Mouse (Mus musculus): ENCODE results near the gene Dact1. TPM values are rescaled to one million over a fixed set of nuclear protein-coding genes. Genes with fewer than 3 reads are reported as not detected.
A peak's percentile ranks its signal among the peaks of the same experiment; 100 is the strongest.

The Dact1 gene
- total RNA-seq, 2 experiments from 2014 or later: 0.05 to 0.21 TPM

DNA sequence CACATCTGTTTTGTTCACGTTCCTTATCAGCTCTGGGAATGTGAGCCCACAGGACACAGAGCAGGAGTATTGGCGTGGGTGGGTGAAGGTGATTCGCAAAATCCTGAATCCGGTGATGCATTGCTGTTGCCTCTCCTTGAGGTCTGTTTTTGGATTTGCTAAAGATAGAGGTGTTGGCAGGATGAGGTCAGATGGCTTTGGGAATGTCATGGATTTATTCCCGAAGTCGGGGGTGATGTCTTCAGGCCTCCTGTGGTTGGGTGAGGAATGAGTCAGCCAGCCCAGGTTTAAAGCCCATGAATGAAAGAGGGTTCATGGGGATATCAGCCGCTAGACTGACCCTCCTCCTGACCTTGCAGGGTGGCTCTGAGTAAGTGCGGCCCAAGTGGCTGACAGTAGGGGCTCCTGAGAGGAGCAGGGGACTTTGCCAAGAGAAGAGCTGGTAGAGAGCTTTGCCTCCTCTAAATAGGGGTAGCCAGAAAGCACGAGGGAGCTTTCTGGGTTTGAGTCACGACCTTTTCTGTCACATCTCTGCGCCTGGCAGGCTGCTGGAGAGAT, 27.4 kb downstream of the Dact1 start:
- ATAC-seq (replicated peaks; ENCODE audit: poor library complexity): no peak

DNA sequence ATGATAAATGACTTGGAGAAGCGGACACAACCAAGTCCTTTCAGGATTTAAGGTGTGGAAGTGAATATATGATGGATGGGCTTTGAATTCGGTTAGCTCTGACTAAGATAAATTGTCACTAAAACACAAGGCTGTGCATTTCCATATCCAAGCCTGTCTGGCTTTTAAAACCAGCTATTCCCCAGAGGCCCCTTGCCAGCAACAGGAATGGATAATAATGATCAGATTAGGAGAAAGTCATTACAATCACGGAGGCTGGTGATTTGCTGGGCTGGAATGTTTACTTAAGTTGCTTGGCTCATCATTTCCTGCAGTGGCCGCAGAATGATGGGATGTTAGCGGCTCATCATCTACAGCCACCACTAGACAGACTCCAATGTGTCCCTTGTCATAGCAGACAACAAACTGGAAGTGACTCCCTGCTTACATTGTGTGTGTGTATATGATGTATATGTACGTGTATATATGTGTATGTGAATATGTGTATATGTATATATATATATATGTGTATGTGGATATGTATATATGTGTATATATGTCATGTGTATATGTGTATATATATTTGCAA, 28.3 kb downstream of the Dact1 start:
- no peak for ATAC-seq (replicated peaks; ENCODE audit: poor library complexity)

DNA sequence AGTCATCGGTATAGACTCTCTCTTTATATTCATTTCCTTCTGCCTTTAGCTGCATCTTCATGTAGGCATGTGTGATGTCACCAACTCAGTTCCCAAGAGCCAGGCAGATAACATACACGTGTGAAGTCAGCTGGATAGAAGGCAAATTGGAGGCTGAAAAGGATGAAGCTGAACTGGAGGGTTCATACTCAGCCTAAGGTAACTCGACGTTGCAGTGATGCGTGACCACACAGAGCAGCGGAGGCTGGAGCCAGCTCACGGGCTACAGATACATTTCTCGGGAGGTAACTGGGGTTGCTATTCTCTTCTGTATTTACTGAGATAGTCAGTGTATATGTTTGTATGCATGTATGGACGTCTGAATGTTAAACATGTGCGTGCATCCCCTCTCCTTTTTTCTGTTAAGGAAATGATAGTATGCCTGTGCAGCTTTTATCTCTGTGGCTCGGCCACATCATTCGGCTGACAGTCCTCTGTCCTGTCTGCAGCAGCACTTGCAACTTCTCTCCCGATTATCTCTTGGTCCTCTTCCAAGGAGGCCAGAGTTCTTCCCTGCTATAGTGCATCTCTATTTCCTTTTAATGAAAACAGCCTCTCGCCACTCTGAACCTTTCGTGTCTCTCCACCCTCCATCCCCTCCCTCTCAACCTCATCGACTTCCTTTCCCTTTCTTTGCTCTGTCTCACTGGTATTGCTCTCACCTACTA, 29.6 kb downstream of the Dact1 start:
- no peak for ATAC-seq (replicated peaks; ENCODE audit: poor library complexity)

DNA sequence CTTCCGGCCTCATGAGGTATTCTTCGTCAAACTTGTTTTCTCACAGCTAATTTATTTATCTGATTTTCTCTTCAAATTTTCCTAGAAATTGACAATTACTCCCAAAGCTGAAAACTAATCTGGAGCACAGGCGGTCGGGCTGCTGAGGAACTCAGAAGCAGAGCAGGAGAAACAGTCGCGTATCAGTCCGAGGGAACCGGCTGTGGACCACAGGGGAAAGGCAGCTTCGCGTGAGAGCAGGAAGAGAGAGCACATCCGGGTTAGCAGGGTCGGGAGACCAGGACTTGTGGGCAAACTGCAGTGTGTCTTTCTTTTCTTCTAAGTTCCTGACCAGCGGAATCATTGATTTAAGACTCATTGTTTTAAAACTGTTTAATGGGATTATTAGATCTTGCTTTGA, 32.7 kb downstream of the Dact1 start:
- ATAC-seq (replicated peaks; ENCODE audit: poor library complexity): peak; percentile 64

DNA sequence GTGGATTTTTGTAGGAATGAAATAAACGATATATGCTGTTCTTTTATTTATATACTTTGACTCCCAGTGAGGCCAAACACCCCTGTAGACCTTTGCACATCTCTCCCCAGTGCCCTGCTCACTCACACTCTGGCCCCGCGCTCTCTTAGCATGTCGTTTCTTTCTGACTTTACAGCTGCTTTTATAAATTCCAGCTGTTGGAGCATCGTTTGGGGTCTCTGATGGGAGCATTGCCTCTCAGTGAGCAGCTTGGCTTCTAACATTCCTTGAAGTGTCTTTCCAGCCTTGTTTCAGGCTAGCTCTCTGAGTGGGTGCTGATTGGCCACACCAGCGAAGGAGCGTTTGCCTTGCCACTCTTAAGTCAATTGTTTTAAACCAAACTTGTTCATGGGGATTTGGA, 35.8 kb downstream of the Dact1 start:
- ATAC-seq (replicated peaks; ENCODE audit: poor library complexity): no peak

DNA sequence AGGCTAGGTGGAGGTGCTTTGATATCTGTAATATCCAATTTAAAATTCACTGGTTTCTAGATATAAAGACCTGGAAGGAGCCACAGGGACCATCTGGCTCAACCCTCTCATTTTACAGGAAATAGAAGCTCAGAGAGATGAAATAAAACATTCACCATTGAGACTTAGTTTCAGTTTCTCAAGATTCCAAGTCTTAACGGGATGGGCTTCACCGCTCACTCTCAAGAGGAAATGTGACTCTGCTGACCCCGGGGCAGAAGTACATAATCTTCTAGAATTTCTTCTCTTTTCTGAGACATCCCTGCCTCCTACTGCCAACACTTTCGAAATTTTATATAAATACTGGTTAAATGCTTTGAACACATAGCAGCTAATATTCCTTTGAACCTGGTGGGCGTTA, 36.4 kb downstream of the Dact1 start:
- no peak for ATAC-seq (replicated peaks; ENCODE audit: poor library complexity)

DNA sequence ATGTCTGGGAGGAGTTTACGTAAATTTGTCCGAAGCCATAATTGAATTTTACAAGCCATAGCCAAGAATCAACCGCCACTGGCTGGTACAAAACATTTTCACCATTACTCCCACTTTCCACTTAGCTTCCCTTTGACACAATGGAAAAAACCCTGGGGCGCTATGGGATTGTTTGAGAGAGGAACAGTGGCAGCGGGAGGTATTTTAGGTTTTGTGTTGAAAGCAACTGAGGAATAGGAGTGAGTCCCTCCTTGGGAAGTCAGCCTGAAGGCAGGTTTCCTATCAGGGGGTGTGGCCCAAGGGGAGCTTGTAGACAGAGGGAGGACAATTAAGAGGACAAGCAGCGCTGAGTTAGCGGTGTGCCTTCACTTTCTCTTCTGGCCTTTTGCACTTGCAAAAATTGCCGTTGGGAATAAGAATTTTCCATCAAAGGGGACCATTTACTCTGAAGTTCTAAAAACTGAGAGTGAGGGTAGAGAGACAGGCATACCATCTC, 38.8 kb downstream of the Dact1 start:
- no peak for ATAC-seq (replicated peaks; ENCODE audit: poor library complexity)

DNA sequence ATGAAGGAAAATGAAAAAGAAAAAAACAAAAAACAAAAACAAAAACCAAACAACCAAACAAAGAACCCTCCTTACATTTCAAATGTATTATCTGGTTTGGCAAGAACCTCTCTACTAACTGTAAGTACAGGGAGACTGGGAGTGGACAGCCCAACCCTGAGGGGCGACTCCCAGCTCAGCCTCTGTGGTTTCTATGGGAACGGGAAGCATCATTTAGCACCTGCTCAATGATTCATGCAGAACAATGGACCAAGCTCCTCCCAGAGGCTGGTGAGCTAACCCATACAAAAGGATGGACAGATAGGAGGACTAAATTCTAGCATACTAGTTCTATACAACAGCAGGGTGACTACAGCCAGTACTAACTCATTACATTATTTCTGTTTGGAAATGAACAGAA, 40.4 kb downstream of the Dact1 start:
- no peak for ATAC-seq (replicated peaks; ENCODE audit: poor library complexity)

DNA sequence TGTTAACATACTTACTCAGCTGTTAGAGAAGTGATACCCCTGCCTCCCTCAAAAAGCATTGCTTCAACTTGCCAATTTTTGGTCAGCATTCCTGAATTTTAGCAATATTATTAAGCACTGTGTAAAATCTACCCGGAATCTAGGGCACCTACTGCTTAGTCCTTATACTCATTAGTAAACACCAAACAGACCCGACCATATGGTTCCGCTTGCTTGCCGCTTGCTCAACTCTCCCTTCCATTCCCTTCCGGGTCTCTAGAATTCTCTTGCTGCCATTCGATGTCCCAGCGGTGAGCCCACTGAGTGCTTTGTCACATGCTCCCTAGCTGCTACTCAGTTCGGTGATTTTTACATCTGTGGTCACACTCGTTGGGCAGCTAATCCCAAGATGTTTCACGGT, 45.0 kb downstream of the Dact1 start:
- ATAC-seq (replicated peaks; ENCODE audit: poor library complexity): no peak

DNA sequence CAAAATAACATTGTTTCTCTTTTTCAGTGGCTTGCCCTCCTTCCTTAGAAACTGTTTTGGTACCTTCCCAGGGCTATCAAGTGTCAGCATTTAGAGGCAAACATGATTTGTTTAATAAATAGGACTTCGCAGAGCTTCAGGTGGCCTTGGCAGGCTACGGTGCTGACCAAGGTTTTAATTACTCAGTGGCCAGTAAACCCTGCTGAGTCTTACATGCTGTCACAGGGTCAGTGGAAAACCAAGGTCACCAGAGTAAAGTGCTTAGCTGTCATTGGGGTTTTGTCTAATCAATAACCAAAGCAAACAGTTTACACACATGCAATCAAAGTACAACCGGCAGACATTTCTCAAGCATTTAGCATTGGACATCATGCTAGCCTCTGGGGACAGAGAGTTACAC, 45.4 kb downstream of the Dact1 start:
- ATAC-seq (replicated peaks; ENCODE audit: poor library complexity): no peak

DNA sequence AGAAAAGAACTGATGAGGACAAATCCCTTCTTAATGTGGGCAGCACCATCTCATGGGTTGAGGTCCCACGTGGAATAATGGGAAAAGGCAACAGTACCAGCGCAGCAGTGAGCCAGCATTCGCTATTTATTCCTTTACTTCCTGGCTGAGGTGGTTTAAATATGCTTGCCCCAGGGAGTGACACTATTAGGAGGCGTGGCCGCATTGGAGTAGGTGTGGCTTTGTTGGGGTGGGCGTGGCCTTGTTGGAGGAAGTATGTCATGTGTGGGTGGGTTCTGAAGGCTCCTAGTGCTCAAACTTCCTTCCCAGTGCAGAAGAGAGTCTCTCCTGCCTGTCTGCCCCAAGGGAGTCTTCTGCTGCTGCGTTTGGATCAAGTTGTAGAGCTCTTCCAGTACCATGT, 51.9 kb downstream of the Dact1 start:
- ATAC-seq (replicated peaks; ENCODE audit: poor library complexity): no peak

DNA sequence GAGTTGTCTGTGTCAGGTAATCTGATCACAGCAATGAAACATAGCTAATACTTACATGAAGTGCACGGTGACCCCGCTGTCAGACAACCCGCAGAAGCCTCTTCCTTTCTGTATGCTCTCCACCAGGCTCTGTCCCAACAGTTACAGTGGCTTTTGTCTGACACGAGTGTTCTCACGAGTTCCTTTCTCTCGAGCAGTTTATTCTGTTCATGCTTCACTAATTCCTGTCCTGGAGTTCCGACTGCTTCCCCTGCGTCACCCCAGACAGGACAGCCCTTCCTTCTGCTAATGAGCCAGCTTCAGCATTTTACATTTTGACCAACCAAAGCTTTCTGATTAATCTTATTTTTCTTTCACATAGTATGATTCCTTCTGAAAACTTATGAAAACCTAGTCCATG, 52.7 kb downstream of the Dact1 start:
- no peak for ATAC-seq (replicated peaks; ENCODE audit: poor library complexity)

DNA sequence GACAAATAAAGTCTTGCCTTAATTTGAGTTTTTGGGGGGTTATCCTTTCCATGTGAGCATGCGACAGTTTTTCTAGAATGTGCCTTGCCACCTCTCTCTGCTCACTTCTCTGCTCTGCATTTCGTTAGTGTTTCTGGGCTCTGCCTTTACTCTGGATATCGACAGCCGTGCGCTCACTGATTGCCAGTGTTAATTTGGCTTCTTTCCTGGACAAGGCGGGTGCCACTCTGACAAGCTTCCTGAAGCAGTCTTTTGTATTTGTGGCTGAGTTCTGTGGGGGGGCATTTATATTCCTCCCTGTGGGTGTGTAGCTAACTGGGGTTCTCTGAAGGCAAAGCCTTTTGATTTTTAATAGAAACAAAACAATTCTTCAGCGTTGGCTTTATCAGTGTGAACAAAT, 54.4 kb downstream of the Dact1 start:
- no peak for ATAC-seq (replicated peaks; ENCODE audit: poor library complexity)

DNA sequence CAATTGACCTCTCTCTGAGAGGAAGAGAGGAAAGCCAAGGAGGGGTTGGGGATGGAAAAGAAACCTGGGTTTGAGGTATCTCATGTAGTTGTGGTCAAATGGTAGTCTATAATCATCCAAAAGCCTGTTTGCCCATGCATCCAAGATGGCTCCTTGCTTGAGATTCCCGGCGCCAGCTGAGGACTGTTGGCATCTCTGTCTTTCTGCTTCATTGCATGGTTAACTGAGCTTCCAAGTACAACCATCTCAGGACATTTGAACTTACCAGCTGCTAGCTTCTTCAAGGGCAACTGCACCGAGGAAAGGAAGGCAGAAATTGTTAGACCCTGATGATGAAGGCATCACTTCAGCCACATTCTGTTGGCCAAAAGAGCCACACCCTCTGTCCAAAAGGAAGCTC, 54.8 kb downstream of the Dact1 start:
- ATAC-seq (replicated peaks; ENCODE audit: poor library complexity): no peak

DNA sequence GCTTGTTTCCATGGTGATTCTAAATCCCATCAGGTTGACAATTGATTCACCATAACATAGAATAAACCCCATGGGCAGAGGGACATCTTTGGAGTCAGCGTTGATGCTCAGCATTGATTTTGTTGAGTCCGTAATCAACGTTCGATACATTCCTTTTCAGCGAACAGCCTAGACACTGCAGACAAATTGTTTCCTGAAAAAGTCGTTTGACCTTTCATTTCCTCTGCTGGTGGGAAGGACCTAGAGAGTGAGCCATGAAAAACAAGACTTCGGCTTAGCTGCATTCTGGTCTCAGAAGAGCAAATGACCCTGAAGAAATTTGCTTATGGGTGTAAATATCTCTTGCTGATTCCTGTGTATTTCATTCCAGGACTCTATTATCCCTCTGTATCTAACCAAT, 55.5 kb downstream of the Dact1 start:
- ATAC-seq (replicated peaks; ENCODE audit: poor library complexity): no peak

DNA sequence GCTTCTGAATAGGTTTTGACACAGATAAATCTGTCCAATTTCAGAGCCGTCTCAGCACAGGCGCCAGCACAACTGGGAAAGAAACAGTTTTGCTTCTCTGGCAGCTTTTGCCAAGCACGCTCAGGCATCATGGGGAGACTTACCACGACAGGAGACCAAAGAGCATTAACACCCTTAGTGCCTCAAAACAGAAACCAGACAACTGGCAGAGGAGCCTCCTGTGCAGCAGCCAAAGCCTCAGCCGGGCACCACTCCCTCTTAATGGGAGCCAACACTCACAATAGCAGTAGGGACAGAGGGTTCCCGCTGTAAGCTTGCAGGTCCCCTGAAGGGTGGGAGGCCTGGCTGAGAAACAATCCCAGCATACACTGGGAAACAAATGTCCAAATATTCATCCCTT, 56.5 kb downstream of the Dact1 start:
- ATAC-seq (replicated peaks; ENCODE audit: poor library complexity): no peak

DNA sequence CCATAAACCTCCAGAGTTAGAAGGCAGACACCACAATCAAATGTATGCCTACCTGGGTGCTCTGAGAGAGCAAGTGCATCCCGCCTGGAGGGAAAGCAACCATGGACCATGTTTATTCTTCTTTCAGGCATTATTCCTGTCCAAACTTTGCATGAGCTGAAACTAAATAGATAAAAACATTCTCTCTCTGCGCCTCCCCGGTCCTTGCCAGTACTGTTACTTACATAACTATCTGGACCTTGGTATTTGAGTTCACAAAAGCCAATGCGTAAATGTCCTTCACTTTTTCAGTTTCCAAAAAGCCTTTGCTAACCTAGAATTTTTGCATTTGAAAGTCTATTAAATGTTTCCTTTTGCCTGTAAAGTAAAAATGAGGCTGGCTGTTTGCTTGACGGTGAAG, 58.9 kb downstream of the Dact1 start:
- no peak for ATAC-seq (replicated peaks; ENCODE audit: poor library complexity)

Other genes with a start within 250 kb of the Dact1 start
- not detected in 2 replicates for gene Tomm20l, start 198.5 kb upstream of the Dact1 start, total RNA-seq (2015)
- gene Tomm20l, start 198.5 kb upstream of the Dact1 start, total RNA-seq (2017): not detected in 2 replicates
- 97.0 and 102 TPM in 2 replicates for gene Timm9, start 173.2 kb upstream of the Dact1 start, total RNA-seq (2015)
- 60.6 and 76.3 TPM in 2 replicates for gene Timm9, start 173.2 kb upstream of the Dact1 start, total RNA-seq (2017)
- gene 2700049A03Rik, start 173.0 kb upstream of the Dact1 start, total RNA-seq (2015): 19.4 and 20.3 TPM in 2 replicates
- gene 2700049A03Rik, start 173.0 kb upstream of the Dact1 start, total RNA-seq (2017): 10.9 and 16.3 TPM in 2 replicates

Measured in megakaryocyte progenitor cell, adult 5-6 weeks (primary cell).